Mouse (Mus musculus): ENCODE results near the gene 4930407I10Rik.

4930407I10Rik gene

GRCm38 (mm10) chr15:82058719-82059201 lies at the start of gene 4930407I10Rik:
Gene 4930407I10Rik (plus strand): TSS chr15:82059151.
- no peak for DNase-seq (ENCODE audit: low spot score)

DNA sequence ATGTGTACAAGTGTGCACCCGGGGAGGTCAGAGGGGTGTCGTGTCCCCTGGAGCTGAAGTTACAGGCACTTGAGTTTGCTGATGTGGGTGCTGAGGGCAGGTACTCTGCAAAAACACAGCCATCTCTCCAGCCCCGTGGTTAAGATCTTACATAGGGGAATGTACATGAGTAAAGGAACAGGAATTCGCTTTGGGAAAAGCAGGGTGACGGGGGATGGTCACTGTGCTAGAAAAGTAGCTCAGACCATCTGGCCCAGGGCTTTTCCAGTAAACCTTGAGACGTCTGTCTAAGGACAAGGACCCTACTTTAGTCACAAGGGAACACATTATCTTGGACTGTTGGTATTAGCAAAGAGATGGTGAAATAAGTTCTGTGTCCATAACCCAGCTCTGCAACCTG lies 47.0 kb upstream of the 4930407I10Rik start:
- DNase-seq (ENCODE audit: low spot score) = no peak

GRCm38 (mm10) chr15:82014745-82015391 lies 44.1 kb upstream of the 4930407I10Rik start:
- DNase-seq (ENCODE audit: low spot score) = no peak

DNA sequence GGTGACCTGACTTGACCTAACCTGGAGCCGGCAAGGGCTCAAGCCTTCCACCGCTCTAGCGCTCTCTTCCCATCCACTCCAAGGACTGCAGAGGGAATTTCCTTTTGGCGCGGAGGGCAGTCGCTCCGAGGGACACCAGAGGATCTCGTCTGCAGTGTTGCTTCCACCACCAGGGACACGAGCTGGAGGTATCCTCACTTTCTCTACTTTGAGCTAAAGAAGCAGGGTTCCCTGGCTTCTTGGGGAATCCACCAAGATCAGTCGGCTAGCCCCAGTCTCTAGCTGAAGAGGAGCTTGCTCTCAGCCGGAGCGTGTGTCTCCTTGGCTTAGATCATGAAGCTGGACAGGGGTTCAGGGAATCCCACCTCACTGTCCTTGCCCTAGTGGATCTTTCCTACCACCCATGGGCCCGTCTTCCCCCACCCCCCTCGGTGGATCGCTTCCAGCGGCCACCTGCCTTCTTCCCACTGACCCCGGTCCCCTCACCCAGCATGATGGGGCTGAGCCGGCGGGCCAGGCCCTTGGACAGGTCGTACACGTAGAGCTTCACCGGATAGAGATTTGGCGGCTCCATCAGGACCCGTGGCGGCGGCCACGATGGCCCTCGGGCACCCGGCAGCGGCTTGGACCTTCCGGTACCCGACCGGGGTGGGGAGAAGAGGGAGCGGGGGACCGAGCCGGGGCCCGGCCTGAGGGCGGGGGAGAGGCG lies 43.4 kb upstream of the 4930407I10Rik start:
- DNase-seq (ENCODE audit: low spot score) = peak; percentile 59

DNA sequence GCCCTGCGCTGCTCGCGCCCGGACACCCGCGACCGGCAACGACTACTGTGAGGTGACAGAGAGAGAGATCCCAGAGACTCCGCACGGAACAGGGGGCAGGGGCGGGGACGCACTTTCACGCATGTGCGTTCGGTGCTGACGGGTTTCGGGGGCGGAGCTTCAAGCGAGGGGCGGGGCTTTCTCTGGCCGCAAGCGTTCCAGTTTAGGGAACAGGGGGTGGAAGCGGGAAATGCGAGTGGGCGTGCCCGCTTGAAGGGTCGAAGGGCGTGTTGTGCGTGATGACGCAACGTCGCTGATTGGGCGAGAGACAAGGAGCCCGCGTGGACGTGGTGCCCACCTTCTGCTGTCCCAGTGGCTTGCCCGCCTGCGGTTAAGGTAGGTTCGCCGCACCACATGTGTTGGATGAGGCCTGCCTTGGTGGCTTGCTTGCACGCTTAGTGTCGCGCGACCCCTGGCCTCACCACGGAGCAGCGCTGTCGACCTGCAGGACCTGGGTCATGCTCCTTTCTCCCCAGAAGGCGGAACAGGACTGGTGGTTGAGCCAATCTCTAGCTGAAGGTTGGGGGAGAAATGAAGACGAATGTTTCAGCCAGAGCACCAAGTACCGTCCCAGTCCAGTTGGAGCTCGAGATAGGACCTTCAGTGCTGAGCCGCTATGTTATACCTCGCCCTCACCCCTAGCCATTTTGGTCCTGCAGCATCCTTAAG lies 42.7 kb upstream of the 4930407I10Rik start:
- peak; percentile 99 for DNase-seq (ENCODE audit: low spot score)

- DNase-seq (ENCODE audit: low spot score) = no peak
Measured at GRCm38 (mm10) chr15:82016830-82017229, 42.1 kb upstream of the 4930407I10Rik start.

GRCm38 (mm10) chr15:82017461-82017860 lies 41.5 kb upstream of the 4930407I10Rik start:
- DNase-seq (ENCODE audit: low spot score) = no peak

- no peak for DNase-seq (ENCODE audit: low spot score)
Measured at GRCm38 (mm10) chr15:82019288-82019687, 39.7 kb upstream of the 4930407I10Rik start.

GRCm38 (mm10) chr15:82022535-82023088 lies 36.3 kb upstream of the 4930407I10Rik start:
- no peak for DNase-seq (ENCODE audit: low spot score)

GRCm38 (mm10) chr15:82023965-82024635 lies 34.9 kb upstream of the 4930407I10Rik start:
- no peak for DNase-seq (ENCODE audit: low spot score)

DNA sequence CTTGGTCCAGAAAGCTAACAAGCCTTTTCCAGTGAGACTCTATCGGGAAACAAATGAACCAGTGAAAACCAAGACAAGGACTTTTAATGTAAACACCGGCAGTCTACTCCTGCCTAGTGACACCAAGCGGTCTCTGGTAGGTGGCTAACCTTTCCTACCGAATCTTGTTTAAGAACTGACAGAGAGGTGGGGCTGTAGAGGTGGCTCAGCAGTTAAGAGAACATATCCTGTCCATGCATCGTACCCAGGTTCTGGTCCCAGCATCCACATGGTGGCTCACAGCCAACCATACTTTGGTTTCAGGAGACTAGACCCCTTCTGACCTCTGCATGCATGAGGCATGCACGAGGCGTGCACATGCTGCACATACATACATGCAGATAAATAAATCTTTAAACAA lies 31.7 kb upstream of the 4930407I10Rik start:
- DNase-seq (ENCODE audit: low spot score) = no peak

GRCm38 (mm10) chr15:82027726-82028125 lies 31.2 kb upstream of the 4930407I10Rik start:
- no peak for DNase-seq (ENCODE audit: low spot score)

DNA sequence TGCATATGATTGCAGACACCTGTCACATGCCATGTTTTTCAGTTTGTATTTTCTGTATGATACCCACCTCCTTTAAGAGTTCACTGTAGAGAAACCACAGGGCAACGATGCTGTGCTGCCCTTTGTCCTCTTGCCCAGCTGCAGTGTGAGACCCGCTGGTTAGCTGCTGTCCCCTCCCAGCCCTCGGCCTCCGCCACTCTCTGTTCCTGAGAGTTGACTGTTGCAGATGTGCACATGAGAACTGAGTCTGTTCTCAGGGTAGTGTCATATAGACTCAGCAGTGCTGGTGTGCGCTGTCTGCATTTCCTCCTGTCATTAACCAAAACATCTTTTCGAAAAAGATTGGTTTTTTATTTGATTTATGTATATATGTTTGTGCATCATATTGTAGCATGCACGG lies 26.6 kb upstream of the 4930407I10Rik start:
- DNase-seq (ENCODE audit: low spot score) = no peak

DNA sequence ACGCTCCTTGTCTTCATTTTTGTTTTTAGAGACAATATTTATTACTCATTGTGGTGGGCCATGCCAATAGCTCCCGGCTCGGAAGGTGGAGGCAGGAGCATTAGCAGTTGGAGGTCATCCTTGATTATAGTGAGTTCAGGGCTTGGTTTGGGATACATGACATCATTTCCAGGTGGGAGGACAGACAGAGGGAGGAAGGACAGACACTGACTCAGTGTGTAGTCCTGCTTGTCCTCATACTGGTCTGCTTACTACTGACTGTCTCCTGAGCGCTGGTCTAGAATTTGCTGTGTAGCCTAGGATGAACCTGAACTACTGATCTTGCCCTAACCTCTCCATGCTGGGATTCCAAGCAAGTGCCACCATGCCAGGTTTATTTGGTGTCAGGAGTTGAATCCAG lies 25.2 kb upstream of the 4930407I10Rik start, which contains the start of gene Desi1:
Gene Desi1, minus strand, starts transcription at position 101 of the 400 bp plus-strand sequence.
- DNase-seq (ENCODE audit: low spot score) = no peak

- DNase-seq (ENCODE audit: low spot score) = peak; percentile 65
Measured at GRCm38 (mm10) chr15:82035904-82036689, 22.9 kb upstream of the 4930407I10Rik start.

- peak; percentile 80 for DNase-seq (ENCODE audit: low spot score)
Measured at GRCm38 (mm10) chr15:82040650-82041049, 18.3 kb upstream of the 4930407I10Rik start.

GRCm38 (mm10) chr15:82044166-82044784 lies 14.7 kb upstream of the 4930407I10Rik start:
- DNase-seq (ENCODE audit: low spot score) = peak; percentile 28

GRCm38 (mm10) chr15:82046246-82046891 lies 12.6 kb upstream of the 4930407I10Rik start:
- DNase-seq (ENCODE audit: low spot score) = peak; percentile 23

- DNase-seq (ENCODE audit: low spot score) = peak; percentile 96
Measured at GRCm38 (mm10) chr15:82047080-82047883, 11.7 kb upstream of the 4930407I10Rik start, which contains the start of gene Snu13. Gene Snu13 (minus strand): TSS chr15:82047598.
